Mouse (Mus musculus) forebrain, postnatal 0 days (tissue): ENCODE data around the gene Gc. TPM values are rescaled to one million over a fixed set of nuclear protein-coding genes. Genes with fewer than 3 reads are reported as not detected.

Source experiments
- ATAC-seq: fragments of 200-750 bp; cut with Nextera tagmentation; 2 replicates; pipeline ENCODE4 v1.8.0; 2017; ENCODE audit warnings: mild to moderate bottlenecking, moderate library complexity
- DNase-seq: peaks from one replicate; pipeline ENCODE4 v3.0.0-alpha.2; 2015
- H3K27ac ChIP-seq: fragments of 300-500 bp; sonication (generic); 2 replicates; pipeline ENCODE4 v1.5.1; 2014; ENCODE audit warnings: low read depth, mild to moderate bottlenecking, antibody characterized with exemption, low read length, moderate library complexity, mixed read lengths
- H3K27me3 ChIP-seq: fragments of 300-500 bp; sonication (generic); 2 replicates; pipeline ENCODE4 v1.6.1; 2014; ENCODE audit warnings: mild to moderate bottlenecking, low read length, mixed read lengths; ENCODE audit not compliant: insufficient read depth
- H3K36me3 ChIP-seq: fragments of 300-500 bp; sonication (generic); 2 replicates; pipeline ENCODE4 v1.6.1; 2014; ENCODE audit warnings: mild to moderate bottlenecking, moderate library complexity; ENCODE audit not compliant: insufficient read depth
- H3K4me1 ChIP-seq: fragments of 300-500 bp; sonication (generic); 2 replicates; pipeline ENCODE4 v1.6.1; 2014; ENCODE audit warnings: antibody characterized with exemption; ENCODE audit not compliant: insufficient read depth
- H3K4me2 ChIP-seq: fragments of 300-500 bp; sonication (generic); 2 replicates; pipeline ENCODE4 v1.6.1; 2014; ENCODE audit warnings: low read depth, mild to moderate bottlenecking, moderate library complexity
- H3K4me3 ChIP-seq: fragments of 300-500 bp; sonication (generic); 2 replicates; pipeline ENCODE4 v1.5.1; 2014; ENCODE audit warnings: low read depth, low read length, mixed read lengths
- H3K9ac ChIP-seq: fragments of 300-500 bp; sonication (generic); 2 replicates; pipeline ENCODE4 v1.6.1; 2014; ENCODE audit warnings: mild to moderate bottlenecking
- H3K9me3 ChIP-seq: fragments of 300-500 bp; sonication (generic); 2 replicates; pipeline ENCODE4 v1.6.1; 2016; ENCODE audit warnings: low read length
- CTCF ChIP-seq: sonication (generic); IDR thresholded peaks from 2 replicates; pipeline ENCODE4 v1.5.1; 2016; ENCODE audit warnings: antibody characterized with exemption, control low read depth, low read depth
- WGBS: fragments of 180-500 bp; shearing (Covaris S2); extraction: QIAGEN DNeasy Blood & Tissue Kit; methylation state at CpG from one replicate; pipeline ENCODE4 v1.1.7; 2014; 5-methylcytosine and 5-hydroxymethylcytosine counted together
- polyA plus RNA-seq: library from polyadenylated mRNA; unstranded; fragments of >200 nt; fragmentation: Nextera tagmentation; extraction: Ambion mirVana; gene quantifications from 2 replicates; pipeline ENCODE4 v1.2.1, GENCODE M21; 2015
- total RNA-seq: library from RNA; depleted of rRNA; stranded (reverse); fragments of >200 nt; gene quantifications from 2 replicates; pipeline ENCODE4 v1.2.3, GENCODE M21; 2014; rRNA removed

Gc gene
- total and polyA plus RNA-seq, 2 experiments from 2014 or later = not detected

DNA sequence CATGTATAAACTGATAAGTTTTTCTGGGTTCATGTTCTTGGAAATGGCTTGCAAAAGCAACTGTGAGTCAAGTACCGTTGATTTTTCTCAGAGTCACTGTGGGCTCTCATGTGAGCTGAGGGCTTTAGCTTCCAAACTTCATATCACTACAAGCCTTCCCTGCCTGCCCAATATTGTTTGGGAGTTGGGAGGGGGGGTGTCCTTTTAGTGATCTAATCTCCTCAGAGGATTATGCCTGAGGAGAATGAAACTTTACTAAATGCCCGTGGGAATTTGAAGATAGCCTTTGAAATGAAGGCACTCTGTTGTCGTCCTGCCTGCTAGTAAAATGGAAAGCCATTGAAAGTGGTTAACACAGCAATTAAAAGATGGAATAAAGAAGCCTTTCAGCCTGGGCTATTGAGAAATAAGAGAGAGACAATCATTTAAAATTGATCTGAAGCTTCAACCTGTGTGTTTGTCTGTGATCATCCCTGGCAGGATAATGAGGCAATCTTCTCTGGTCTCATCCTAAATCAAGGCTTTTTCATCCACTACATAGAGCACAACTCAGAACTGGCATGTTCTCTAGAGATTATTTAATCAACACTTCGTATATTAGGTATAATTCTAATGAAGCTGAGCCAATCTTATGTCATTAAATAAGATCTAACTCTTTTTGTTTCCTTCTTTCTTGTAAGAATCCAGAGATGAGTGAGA is 89.5 kb downstream of the Gc start:
- no peak for TF ChIP-seq CTCF
- Histone ChIP-seq H3K27me3 (no peaks in the 10 kb centered on the region), H3K4me3 (no peak overlapping the region), H3K36me3 (no peaks in the 10 kb centered on the region), H3K4me1 (no peaks in the 10 kb centered on the region), H3K27ac (no peak overlapping the region), H3K9me3 (no peaks in the 10 kb centered on the region), H3K4me2 (no peak overlapping the region), H3K9ac (no peak overlapping the region)
- 17% methylated on average over 4 of the region's 4 CpGs for WGBS
- DNase-seq (no peak), ATAC-seq (no peak)

Other genes starting within 250 kb of the Gc start
- 0.10 and 1.0 TPM in 2 replicates for gene Npffr2, start 69.5 kb upstream of the Gc start, total RNA-seq
- gene Npffr2, start 69.5 kb upstream of the Gc start, polyA plus RNA-seq = 0.09 and 0.12 TPM in 2 replicates